Mouse (Mus musculus) heart, adult 2 months (tissue): ENCODE data around the gene Hdgfl3. TPM values are rescaled to one million over a fixed set of nuclear protein-coding genes. Genes with fewer than 3 reads are reported as not detected.
A peak's percentile ranks its signal among the peaks of the same experiment; 100 is the strongest.

Experiments used
- DNase-seq, 2 experiments: peaks; one replicate each; pipeline ENCODE4 v3.0.0; 2021
- H3K27ac ChIP-seq: fragments of 200-600 bp; 2 replicates; pipeline ENCODE4 v1.8.1; 2022
- H3K27me3 ChIP-seq: fragments of 200-500 bp; 2 replicates; pipeline ENCODE4 v1.6.1; 2012; ENCODE audit warnings: mild to moderate bottlenecking, low read length, inconsistent platforms, mixed read lengths; ENCODE audit not compliant: control insufficient read depth, insufficient read depth
- H3K36me3 ChIP-seq: fragments of 200-500 bp; 2 replicates; pipeline ENCODE4 v1.6.1; 2012; ENCODE audit warnings: low read length, inconsistent platforms; ENCODE audit not compliant: control insufficient read depth, insufficient read depth
- H3K4me1 ChIP-seq: fragments of 200-500 bp; 2 replicates; pipeline ENCODE4 v1.6.1; 2011; ENCODE audit warnings: low read length; ENCODE audit not compliant: control insufficient read depth, insufficient read depth
- H3K4me3 ChIP-seq: fragments of 200-600 bp; 2 replicates; pipeline ENCODE4 v1.8.1; 2022
- H3K79me2 ChIP-seq: fragments of 200-500 bp; replicated peaks from 2 replicates; pipeline ENCODE4 v1.6.1; 2012; ENCODE audit warnings: mild to moderate bottlenecking, inconsistent platforms, low read length, moderate library complexity, mixed read lengths; ENCODE audit not compliant: control insufficient read depth, insufficient read depth
- H3K9ac ChIP-seq: fragments of 200-500 bp; 2 replicates; pipeline ENCODE4 v1.6.1; 2012; ENCODE audit warnings: low read depth, mild to moderate bottlenecking, control low read depth, inconsistent platforms, low read length, mixed read lengths
- CTCF ChIP-seq: fragments of 200-600 bp; IDR thresholded peaks from 2 replicates; pipeline ENCODE4 v1.8.1; 2022; ENCODE audit warnings: antibody characterized with exemption, mild to moderate bottlenecking, moderate library complexity
- EP300 ChIP-seq: fragments of 200-500 bp; IDR thresholded peaks from 2 replicates; pipeline ENCODE4 v1.6.1; 2011; ENCODE audit warnings: low read depth, low read length, control low read depth; ENCODE audit not compliant: insufficient read depth
- POLR2A ChIP-seq: fragments of 200-500 bp; IDR thresholded peaks from 2 replicates; pipeline ENCODE4 v1.6.1; 2011; ENCODE audit warnings: mild to moderate bottlenecking, low read depth, low read length, control low read depth; ENCODE audit not compliant: insufficient read depth
- WGBS: fragments of 180-500 bp; shearing (Covaris S2); methylation state at CpG from one replicate; pipeline ENCODE4 v1.1.7; 2018; 5-methylcytosine and 5-hydroxymethylcytosine counted together
- intact Hi-C: fragments of 180-260 bp; cut with DNase I; formaldehyde crosslinking; loops from one replicate; pipeline ENCODE4 v1.15.1; 2025
- polyA plus RNA-seq: library from polyadenylated mRNA; depleted of rRNA; stranded (reverse); fragments of >200 nt; gene quantifications from 2 replicates; pipeline ENCODE4 v1.2.3, GENCODE M21; 2012
- total RNA-seq, 2 experiments: library from RNA; stranded (reverse); gene quantifications; 2 replicates each; pipeline ENCODE4 v1.2.3; 2021

Hdgfl3 gene
- total and polyA plus RNA-seq, 3 experiments, result 1.8 to 8.0 (median 7.8) TPM

DNA sequence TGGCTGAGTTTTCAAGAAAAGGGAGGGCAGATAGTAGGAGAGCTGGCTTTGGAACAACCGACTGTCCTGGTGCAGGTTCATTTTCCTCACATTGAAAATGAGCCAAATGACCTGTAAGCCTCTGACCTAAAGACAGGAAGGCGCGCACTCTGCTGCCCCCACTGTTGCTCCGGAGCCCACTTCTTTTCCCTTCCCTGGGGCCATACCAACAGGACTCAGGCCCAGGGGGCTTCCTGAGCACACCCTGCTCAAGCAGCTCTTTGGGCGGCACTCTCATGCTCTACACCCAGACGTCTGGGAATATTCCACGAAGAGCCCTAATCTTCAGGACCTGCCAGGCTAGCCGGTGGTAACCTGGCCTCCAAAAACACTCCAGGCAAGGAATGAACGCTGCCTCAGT, 76.0 kb downstream of the Hdgfl3 start:
- 35% methylated on average over 9 of the region's 9 CpGs for WGBS
- H3K9ac ChIP-seq, result no peak overlapping the region
- H3K27me3 ChIP-seq, result no peaks in the 10 kb centered on the region
- H3K27ac ChIP-seq, result no peak overlapping the region
- H3K36me3 ChIP-seq, result no peaks in the 10 kb centered on the region
- no peak overlapping the region for H3K4me3 ChIP-seq
- H3K4me1 ChIP-seq, result peaks cover 6% of the 10 kb centered on the region
- intact Hi-C loops, result no loop called here
- H3K79me2 ChIP-seq, result no peaks in the 10 kb centered on the region
- TF ChIP-seq CTCF, result no peak
- no peak for TF ChIP-seq POLR2A
- no peak for TF ChIP-seq EP300
- no peak for DNase-seq

DNA sequence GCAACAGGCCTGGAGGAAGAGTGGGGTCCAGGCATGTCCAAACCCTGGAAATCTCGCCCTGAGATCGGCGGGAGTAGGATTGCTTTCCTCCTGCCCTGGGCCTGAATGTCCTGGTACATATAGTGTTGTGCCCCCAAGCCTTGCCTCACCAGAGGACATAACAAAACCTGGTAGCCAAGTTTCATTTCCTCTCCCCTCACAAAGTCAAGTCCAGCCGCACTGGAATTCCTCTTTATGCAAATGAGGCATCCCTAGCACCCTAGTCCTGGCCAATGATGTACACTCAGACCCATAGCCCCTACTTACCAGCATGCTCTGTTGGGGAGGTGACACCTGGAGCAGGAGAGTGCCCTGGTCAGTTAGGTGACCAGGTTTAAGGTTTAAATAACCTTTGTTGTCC, 78.1 kb downstream of the Hdgfl3 start:
- peak in 1 of 2 experiments; percentile 24 for DNase-seq
- no peak overlapping the region for H3K4me3 ChIP-seq
- intact Hi-C loops, result no loop called here

DNA sequence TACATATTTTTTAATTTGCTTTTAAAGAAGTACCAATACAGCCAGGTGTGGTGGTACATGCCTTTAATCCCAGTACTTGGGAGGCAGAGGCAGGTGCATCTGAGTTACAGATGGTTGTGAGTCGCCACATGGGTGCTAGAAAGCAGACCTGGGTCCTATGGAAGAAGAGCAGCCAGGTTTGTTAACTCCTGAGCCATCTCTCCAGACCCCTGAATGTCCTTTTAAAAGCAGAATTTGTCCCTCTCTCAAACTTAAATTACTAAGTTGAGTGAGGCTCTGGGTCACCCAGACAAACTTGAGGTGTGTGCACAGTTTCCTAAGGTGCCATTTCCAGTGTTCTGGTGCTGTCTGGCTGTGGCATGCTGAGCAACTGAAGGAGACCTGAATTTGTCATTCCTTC, 78.6 kb downstream of the Hdgfl3 start, which contains the start of gene Gm10160:
TSS of gene Gm10160 (minus strand) at position 101 of the 400 bp plus-strand sequence.
- H3K27ac ChIP-seq, result no peak within 1 kb of the TSS
- no peak within 1 kb of the TSS for H3K4me3 ChIP-seq
- WGBS, result 94% methylated on average over 1 of the region's 1 CpGs
- TF ChIP-seq EP300, result no peak
- no peak for TF ChIP-seq POLR2A
- no peak for TF ChIP-seq CTCF
- peaks cover 6% of the 10 kb centered on the region for H3K4me1 ChIP-seq
- no peak within 1 kb of the TSS for H3K9ac ChIP-seq
- no peaks in the 10 kb centered on the region for H3K79me2 ChIP-seq
- no peaks in the 10 kb centered on the region for H3K36me3 ChIP-seq
- no peak for DNase-seq
- no peaks in the 10 kb centered on the region for H3K27me3 ChIP-seq
- intact Hi-C loops, result no loop called here

More for the DNA sequence above, 78.1 kb downstream of the Hdgfl3 start:
- Histone ChIP-seq H3K9ac (no peak overlapping the region), H3K79me2 (no peaks in the 10 kb centered on the region), H3K36me3 (no peaks in the 10 kb centered on the region), H3K27me3 (no peaks in the 10 kb centered on the region), H3K27ac (no peak overlapping the region), H3K4me1 (peaks cover 6% of the 10 kb centered on the region)
- WGBS, result 78% methylated on average over 4 of the region's 4 CpGs
- no peak for TF ChIP-seq POLR2A
- no peak for TF ChIP-seq EP300
- TF ChIP-seq CTCF, result no peak

DNA sequence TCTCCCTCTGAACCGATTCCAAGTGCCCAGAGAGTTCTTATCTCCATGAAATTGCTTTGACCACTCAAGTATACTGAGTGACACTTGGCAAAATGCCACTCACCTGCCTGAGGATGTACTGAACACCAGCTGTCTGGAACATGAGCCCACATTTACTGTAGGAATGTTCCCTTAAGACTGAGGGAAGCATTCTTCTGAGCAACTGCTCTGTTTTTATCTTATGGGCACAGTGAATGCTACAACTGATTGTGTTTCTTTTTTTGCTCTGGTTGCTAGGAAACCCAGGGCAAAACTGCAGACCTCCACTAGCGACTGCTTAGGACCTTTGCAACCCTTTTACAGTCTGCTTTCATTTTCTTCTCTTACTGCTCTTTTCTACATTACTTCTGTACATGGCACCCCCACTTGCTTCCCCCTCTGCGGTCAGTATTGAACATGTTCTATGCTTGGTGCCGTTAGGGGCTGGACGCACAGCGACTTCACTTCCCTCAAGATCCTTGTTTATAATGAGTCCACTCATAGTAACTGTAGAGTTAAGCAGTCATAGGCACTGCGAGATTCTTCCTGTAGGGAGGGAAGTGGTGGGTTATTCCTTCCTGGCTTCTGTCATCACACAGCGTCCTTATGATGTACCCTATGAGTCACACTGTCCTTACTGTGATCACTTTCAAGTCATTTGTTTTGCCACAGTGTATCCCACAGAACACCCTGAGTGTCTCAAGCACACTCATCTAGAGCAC, 79.5 kb downstream of the Hdgfl3 start:
- Histone ChIP-seq H3K36me3 (no peaks in the 10 kb centered on the region), H3K9ac (no peak overlapping the region), H3K27me3 (no peaks in the 10 kb centered on the region), H3K4me3 (no peak overlapping the region), H3K79me2 (no peaks in the 10 kb centered on the region), H3K27ac (no peak overlapping the region), H3K4me1 (peaks cover 2% of the 10 kb centered on the region)
- TF ChIP-seq CTCF, result no peak
- TF ChIP-seq EP300, result no peak
- no peak for TF ChIP-seq POLR2A
- 24% methylated on average over 8 of the region's 8 CpGs for WGBS
- intact Hi-C loops, result no loop called here
- DNase-seq, result peak in 1 of 2 experiments; percentile 36

DNA sequence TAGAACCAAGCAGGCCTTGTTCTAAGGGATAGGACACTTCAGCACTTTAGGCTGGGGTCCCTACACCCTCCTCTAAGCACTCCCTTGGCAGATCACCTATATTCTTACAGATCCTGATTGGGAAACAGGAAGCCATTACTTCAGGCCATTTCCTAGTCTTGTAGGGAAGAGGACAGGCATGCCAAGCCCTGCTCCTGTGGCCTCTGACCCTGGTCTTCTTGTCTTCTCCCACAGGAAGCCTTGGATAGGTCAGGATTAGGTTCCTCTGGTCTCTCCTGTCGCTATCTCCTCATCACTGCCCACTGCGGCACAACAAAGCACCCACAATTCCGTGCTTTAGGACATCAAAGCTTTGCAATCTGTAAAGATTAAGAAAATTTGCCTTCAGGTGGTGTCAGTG, 82.6 kb downstream of the Hdgfl3 start:
- Histone ChIP-seq H3K4me1 (peaks cover 2% of the 10 kb centered on the region), H3K27ac (peak overlapping the region; percentile 26; the same call in 1 of the 2 replicates), H3K9ac (no peak overlapping the region), H3K4me3 (no peak overlapping the region), H3K27me3 (no peaks in the 10 kb centered on the region), H3K36me3 (no peaks in the 10 kb centered on the region), H3K79me2 (no peaks in the 10 kb centered on the region)
- 57% methylated on average over 3 of the region's 3 CpGs for WGBS
- no peak for TF ChIP-seq CTCF
- TF ChIP-seq EP300, result no peak
- TF ChIP-seq POLR2A, result no peak
- intact Hi-C loops, result no loop called here
- no peak for DNase-seq

DNA sequence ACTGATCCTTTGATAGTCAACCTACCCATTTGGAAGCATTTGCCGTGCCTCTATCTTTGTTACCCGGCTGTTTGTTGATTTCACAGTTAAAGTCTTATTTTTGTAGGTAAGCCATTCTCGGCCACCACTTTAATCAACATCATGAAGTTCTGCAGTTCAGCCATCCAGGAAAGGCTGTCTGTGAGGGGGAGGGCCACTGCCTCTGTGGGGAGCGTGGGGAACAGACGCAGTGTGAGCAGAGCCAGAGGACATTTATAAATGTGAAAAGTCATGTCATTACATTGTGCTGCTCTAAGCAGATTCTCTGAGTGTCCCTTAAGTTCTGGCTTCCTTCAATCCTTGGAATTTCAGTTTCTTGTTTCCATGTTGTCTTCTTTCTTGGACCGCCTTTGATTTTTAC, 84.1 kb downstream of the Hdgfl3 start:
- DNase-seq, result no peak
- 77% methylated on average over 6 of the region's 6 CpGs for WGBS
- H3K79me2 ChIP-seq, result no peaks in the 10 kb centered on the region
- peaks cover 2% of the 10 kb centered on the region for H3K4me1 ChIP-seq
- no peak overlapping the region for H3K4me3 ChIP-seq
- TF ChIP-seq CTCF, result no peak
- TF ChIP-seq EP300, result no peak
- TF ChIP-seq POLR2A, result no peak
- no peak overlapping the region for H3K9ac ChIP-seq
- no peak overlapping the region; the same call in 1 of the 2 replicates for H3K27ac ChIP-seq
- H3K36me3 ChIP-seq, result no peaks in the 10 kb centered on the region
- intact Hi-C loops, result no loop called here
- no peaks in the 10 kb centered on the region for H3K27me3 ChIP-seq
